Mouse (Mus musculus) heart, adult 2 months (tissue): ENCODE results near the gene Utp14b.

ENCODE experiments used
- CTCF ChIP-seq: fragments of 200-600 bp; IDR thresholded peaks from 2 replicates; pipeline ENCODE4 v1.8.1; 2022; ENCODE audit warnings: antibody characterized with exemption, mild to moderate bottlenecking, moderate library complexity
- POLR2A ChIP-seq: fragments of 200-500 bp; IDR thresholded peaks from 2 replicates; pipeline ENCODE4 v1.6.1; 2011; ENCODE audit warnings: mild to moderate bottlenecking, low read depth, low read length, control low read depth; ENCODE audit not compliant: insufficient read depth

GRCm38 (mm10) chr1:78664326-78664725 lies 6.5 kb downstream of the Utp14b start:
- TF ChIP-seq CTCF = no peak
- no peak for TF ChIP-seq POLR2A
